Mouse (Mus musculus) spleen, adult 2 months (tissue): ENCODE results near the gene Ttyh1. TPM values are rescaled to one million over a fixed set of nuclear protein-coding genes. Genes with fewer than 3 reads are reported as not detected.

Source experiments
- DNase-seq, 2 experiments: peaks; one replicate each; pipeline versions ENCODE4 v3.0.0 to v3.0.0-alpha.2; 2012 to 2021; ENCODE audit warnings: low spot score in 2 of 2, low read depth in 1 of 2
- H3K27ac ChIP-seq: fragments of 200-500 bp; 2 replicates; pipeline ENCODE4 v1.5.1; 2012; ENCODE audit warnings: low read length, inconsistent platforms; ENCODE audit not compliant: insufficient read depth
- H3K27me3 ChIP-seq: fragments of 200-500 bp; 2 replicates; pipeline ENCODE4 v1.6.1; 2012; ENCODE audit warnings: mild to moderate bottlenecking, moderate library complexity, low read length, inconsistent platforms; ENCODE audit not compliant: control insufficient read depth, insufficient read depth
- H3K36me3 ChIP-seq: fragments of 200-500 bp; 2 replicates; pipeline ENCODE4 v1.6.1; 2012; ENCODE audit warnings: mild to moderate bottlenecking, low read length, inconsistent platforms; ENCODE audit not compliant: control insufficient read depth, insufficient read depth
- H3K4me1 ChIP-seq: fragments of 200-500 bp; 2 replicates; pipeline ENCODE4 v1.6.1; 2011; ENCODE audit warnings: inconsistent platforms; ENCODE audit not compliant: control insufficient read depth, insufficient read depth, insufficient read length
- H3K4me3 ChIP-seq: fragments of 200-500 bp; 2 replicates; pipeline ENCODE4 v1.5.1; 2011; ENCODE audit warnings: mild to moderate bottlenecking, inconsistent platforms; ENCODE audit not compliant: insufficient read depth, insufficient read length; ENCODE audit errors: extremely low read depth
- CTCF ChIP-seq: fragments of 200-500 bp; IDR thresholded peaks from 2 replicates; pipeline ENCODE4 v1.5.1; 2011; ENCODE audit warnings: mild to moderate bottlenecking, inconsistent platforms; ENCODE audit not compliant: insufficient read depth, insufficient read length, insufficient replicate concordance; ENCODE audit errors: extremely low read depth
- POLR2A ChIP-seq: fragments of 200-500 bp; IDR thresholded peaks from 2 replicates; pipeline ENCODE4 v1.6.1; 2011; ENCODE audit warnings: low read depth, low read length, inconsistent platforms
- WGBS: fragments of 180-500 bp; shearing (Covaris S2); methylation state at CpG from one replicate; pipeline ENCODE4 v1.1.7; 2018; 5-methylcytosine and 5-hydroxymethylcytosine counted together
- polyA plus RNA-seq: library from polyadenylated mRNA; depleted of rRNA; stranded (reverse); fragments of >200 nt; gene quantifications from 2 replicates; pipeline ENCODE4 v1.2.3, GENCODE M21; 2012; rRNA removed

Ttyh1 gene
- 5.2 TPM in 2 replicates for polyA plus RNA-seq

- no peaks in the 10 kb centered on the region; the same call in 1 of the 2 replicates for H3K4me1 ChIP-seq
- H3K36me3 ChIP-seq, result no peaks in the 10 kb centered on the region
- TF ChIP-seq POLR2A (no peak), CTCF (peak; percentile 75)
- no peak within 1 kb of the TSS for H3K27ac ChIP-seq
- H3K4me3 ChIP-seq, result no peak within 1 kb of the TSS
- 5% methylated on average over 24 of the region's 37 CpGs for WGBS
- H3K27me3 ChIP-seq, result peaks cover 10% of the 10 kb centered on the region
- no peak for DNase-seq
Measured at GRCm38 (mm10) chr7:4119344-4119902, at the start of gene Ttyh1. Gene Ttyh1, plus strand, starts transcription at chr7:4119408.

DNA sequence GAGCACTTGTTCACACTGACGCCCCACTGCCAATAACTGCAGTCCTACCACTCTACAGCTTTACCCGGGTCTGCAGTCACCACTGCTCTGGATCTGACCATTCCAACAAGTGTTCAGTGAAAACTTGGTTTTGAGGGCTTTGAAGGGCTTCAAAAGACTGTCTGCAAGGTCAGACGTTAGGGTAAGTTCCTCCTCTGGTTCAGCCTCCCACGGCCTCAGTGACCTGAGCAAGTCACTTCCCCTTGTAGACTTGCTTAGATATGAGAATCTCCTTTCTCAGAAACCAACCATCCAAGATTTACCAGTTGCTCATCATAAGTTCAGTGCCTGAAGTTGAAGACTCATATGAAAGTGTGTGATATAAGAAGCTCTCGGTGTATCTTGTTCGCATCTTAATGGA is 48.1 kb upstream of the Ttyh1 start:
- Histone ChIP-seq H3K4me3 (no peak overlapping the region), H3K36me3 (no peaks in the 10 kb centered on the region), H3K27ac (peak overlapping the region; percentile 44; the same call in 1 of the 2 replicates), H3K4me1 (peaks cover 15% of the 10 kb centered on the region), H3K27me3 (no peaks in the 10 kb centered on the region)
- TF ChIP-seq POLR2A, result no peak
- no peak for TF ChIP-seq CTCF
- WGBS, result 57% methylated on average over 6 of the region's 6 CpGs
- peak in 1 of 2 experiments; percentile 47 for DNase-seq

- Histone ChIP-seq H3K27ac (peak overlapping the region; percentile 78), H3K4me1 (peaks cover 15% of the 10 kb centered on the region), H3K36me3 (no peaks in the 10 kb centered on the region), H3K4me3 (no peak overlapping the region), H3K27me3 (no peaks in the 10 kb centered on the region)
- TF ChIP-seq CTCF (no peak), POLR2A (no peak; the same call in 1 of the 2 replicates)
- WGBS, result 8% methylated on average over 3 of the region's 3 CpGs
- peak in 1 of 2 experiments; percentile 12 for DNase-seq
Measured at GRCm38 (mm10) chr7:4073144-4073543, 46.1 kb upstream of the Ttyh1 start.

GRCm38 (mm10) chr7:4079511-4079910 is 39.7 kb upstream of the Ttyh1 start:
- Histone ChIP-seq H3K27me3 (no peaks in the 10 kb centered on the region), H3K36me3 (no peaks in the 10 kb centered on the region), H3K4me3 (no peak overlapping the region), H3K4me1 (peaks cover 31% of the 10 kb centered on the region), H3K27ac (no peak overlapping the region)
- no peak for DNase-seq
- TF ChIP-seq POLR2A (no peak), CTCF (no peak)
- 85% methylated on average over 7 of the region's 7 CpGs for WGBS

GRCm38 (mm10) chr7:4080552-4080951 is 38.7 kb upstream of the Ttyh1 start:
- peaks cover 27% of the 10 kb centered on the region for H3K4me1 ChIP-seq
- no peaks in the 10 kb centered on the region for H3K27me3 ChIP-seq
- TF ChIP-seq POLR2A (no peak), CTCF (no peak)
- no peak overlapping the region for H3K4me3 ChIP-seq
- no peaks in the 10 kb centered on the region for H3K36me3 ChIP-seq
- 34% methylated on average over 4 of the region's 4 CpGs for WGBS
- peak overlapping the region; percentile 49; the same call in 1 of the 2 replicates for H3K27ac ChIP-seq
- DNase-seq, result no peak

DNA sequence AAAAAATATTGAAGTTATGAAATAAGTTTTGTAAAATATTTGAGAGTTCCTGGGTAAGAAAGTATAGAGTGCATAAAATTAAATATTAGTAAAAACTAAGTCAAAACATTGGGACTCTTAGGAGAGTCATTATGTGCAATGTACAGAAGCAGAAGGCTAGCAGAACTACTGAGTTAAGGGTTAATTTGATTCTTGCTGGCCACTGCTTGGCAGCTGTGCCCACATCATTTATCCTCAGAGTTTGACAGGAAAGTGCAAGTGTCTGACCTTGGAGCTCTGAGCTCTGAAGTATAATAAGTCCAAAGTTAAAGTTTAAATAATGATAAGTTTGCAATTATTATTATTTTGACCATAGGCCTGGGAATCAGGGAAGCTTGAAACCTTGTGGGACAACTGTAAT is 37.5 kb upstream of the Ttyh1 start:
- Histone ChIP-seq H3K4me1 (peaks cover 27% of the 10 kb centered on the region), H3K27me3 (no peaks in the 10 kb centered on the region), H3K4me3 (no peak overlapping the region), H3K27ac (peak overlapping the region; percentile 13; the same call in 1 of the 2 replicates), H3K36me3 (no peaks in the 10 kb centered on the region)
- no peak for DNase-seq
- TF ChIP-seq POLR2A, result no peak
- TF ChIP-seq CTCF, result no peak

- Histone ChIP-seq H3K27ac (peak overlapping the region; percentile 94), H3K36me3 (no peaks in the 10 kb centered on the region), H3K4me1 (peaks cover 35% of the 10 kb centered on the region), H3K4me3 (peak overlapping the region; percentile 29; the same call in 1 of the 2 replicates), H3K27me3 (no peaks in the 10 kb centered on the region)
- 0% methylated on average over 2 of the region's 2 CpGs for WGBS
- TF ChIP-seq CTCF, result no peak
- peak; percentile 57 to 70 for DNase-seq
Measured at GRCm38 (mm10) chr7:4082804-4083203, 36.4 kb upstream of the Ttyh1 start.
